Mouse (Mus musculus): ENCODE measurements around the gene Ncor2. TPM values are rescaled to one million over a fixed set of nuclear protein-coding genes. Genes with fewer than 3 reads are reported as not detected.

Gene Ncor2
- total RNA-seq, 2 experiments from 2014 or later = 238 to 254 TPM

- DNase-seq (ENCODE audit: low spot score in 2 of 2) = no peak
Observed at GRCm38 (mm10) chr5:125151872-125152534, 27.0 kb downstream of the Ncor2 start.

- no peak for DNase-seq (ENCODE audit: low spot score in 2 of 2)
Observed at GRCm38 (mm10) chr5:125150951-125151564, 28.0 kb downstream of the Ncor2 start.

- DNase-seq (ENCODE audit: low spot score in 2 of 2) = no peak
Observed at GRCm38 (mm10) chr5:125149142-125149541, 29.9 kb downstream of the Ncor2 start.

- no peak for DNase-seq (ENCODE audit: low spot score in 2 of 2)
Observed at GRCm38 (mm10) chr5:125148686-125149085, 30.3 kb downstream of the Ncor2 start.

GRCm38 (mm10) chr5:125148173-125148572 is 30.8 kb downstream of the Ncor2 start:
- no peak for DNase-seq (ENCODE audit: low spot score in 2 of 2)

GRCm38 (mm10) chr5:125147124-125147523 is 31.9 kb downstream of the Ncor2 start:
- no peak for DNase-seq (ENCODE audit: low spot score in 2 of 2)

GRCm38 (mm10) chr5:125143114-125143872 is 35.7 kb downstream of the Ncor2 start:
- no peak for DNase-seq (ENCODE audit: low spot score in 2 of 2)

GRCm38 (mm10) chr5:125141916-125142315 is 37.1 kb downstream of the Ncor2 start:
- no peak for DNase-seq (ENCODE audit: low spot score in 2 of 2)

- DNase-seq (ENCODE audit: low spot score in 2 of 2) = no peak
Observed at GRCm38 (mm10) chr5:125141525-125141880, 37.5 kb downstream of the Ncor2 start.

GRCm38 (mm10) chr5:125140832-125141524 is 38.0 kb downstream of the Ncor2 start:
- peak; percentile 99 for DNase-seq (ENCODE audit: low spot score in 2 of 2)

GRCm38 (mm10) chr5:125140151-125140699 is 38.8 kb downstream of the Ncor2 start:
- peak; percentile 81 to 91 for DNase-seq (ENCODE audit: low spot score in 2 of 2)

- no peak for DNase-seq (ENCODE audit: low spot score in 2 of 2)
Observed at GRCm38 (mm10) chr5:125139669-125140068, 39.4 kb downstream of the Ncor2 start.

- no peak for DNase-seq (ENCODE audit: low spot score in 2 of 2)
Observed at GRCm38 (mm10) chr5:125138841-125139430, 40.1 kb downstream of the Ncor2 start.

GRCm38 (mm10) chr5:125137672-125138285 is 41.2 kb downstream of the Ncor2 start:
- DNase-seq (ENCODE audit: low spot score in 2 of 2) = no peak

- no peak for DNase-seq (ENCODE audit: low spot score in 2 of 2)
Observed at GRCm38 (mm10) chr5:125136996-125137671, 41.9 kb downstream of the Ncor2 start.

GRCm38 (mm10) chr5:125136296-125136995 is 42.6 kb downstream of the Ncor2 start:
- DNase-seq (ENCODE audit: low spot score in 2 of 2) = no peak

GRCm38 (mm10) chr5:125134795-125135468 is 44.1 kb downstream of the Ncor2 start:
- peak in 1 of 2 experiments; percentile 77 for DNase-seq (ENCODE audit: low spot score in 2 of 2)

GRCm38 (mm10) chr5:125134391-125134790 is 44.6 kb downstream of the Ncor2 start:
- DNase-seq (ENCODE audit: low spot score in 2 of 2) = no peak

GRCm38 (mm10) chr5:125133651-125134050 is 45.4 kb downstream of the Ncor2 start:
- DNase-seq (ENCODE audit: low spot score in 2 of 2) = no peak

All from layer of hippocampus, postnatal 14 days (tissue).